Mouse (Mus musculus) MEL (cell line): ENCODE measurements around the gene Pdlim4.

Experiments
- CTCF ChIP-seq, 3 experiments: IDR thresholded peaks in 2 of 3; conservative IDR thresholded peaks in 1 of 3; 2 replicates each; pipeline ENCODE4 v1.5.1; 2011 to 2012; ENCODE audit warnings: low read length in 3 of 3, low read depth in 2 of 3, mild to moderate bottlenecking in 2 of 3, improper control_type of control experiment in 1 of 3, inconsistent platforms in 1 of 3, mixed read lengths in 1 of 3, moderate library complexity in 1 of 3; ENCODE audit not compliant: control insufficient read depth in 1 of 3, insufficient read depth in 1 of 3, poor library complexity in 1 of 3, severe bottlenecking in 1 of 3
- EP300 ChIP-seq, 2 experiments: IDR thresholded peaks; 2 replicates each; pipeline ENCODE4 v1.6.1; 2011; ENCODE audit warnings: improper control_type of control experiment in 2 of 2, low read length in 2 of 2, low read depth in 1 of 2, mild to moderate bottlenecking in 1 of 2
- ETS1 ChIP-seq: IDR thresholded peaks from 2 replicates; pipeline ENCODE4 v1.6.1; 2012; ENCODE audit warnings: low read depth, mild to moderate bottlenecking, inconsistent platforms, low read length, improper control_type of control experiment, moderate library complexity
- HCFC1 ChIP-seq: IDR thresholded peaks from 2 replicates; pipeline ENCODE4 v1.6.1; 2012; ENCODE audit warnings: low read depth, mild to moderate bottlenecking, inconsistent platforms, low read length, improper control_type of control experiment, moderate library complexity
- NRF1 ChIP-seq: IDR thresholded peaks from 2 replicates; pipeline ENCODE4 v1.6.1; 2014; ENCODE audit warnings: low read depth, mild to moderate bottlenecking, inconsistent platforms, low read length, improper control_type of control experiment, moderate library complexity; ENCODE audit not compliant: poor library complexity, insufficient read depth, severe bottlenecking
- POLR2A ChIP-seq, 2 experiments: IDR thresholded peaks; 2 replicates each; pipeline ENCODE4 v1.6.1; 2011 to 2012; ENCODE audit warnings: low read length in 2 of 2, mild to moderate bottlenecking in 2 of 2, control low read depth in 1 of 2, improper control_type of control experiment in 1 of 2, low read depth in 1 of 2, moderate library complexity in 1 of 2; ENCODE audit not compliant: control insufficient read depth in 1 of 2, insufficient read depth in 1 of 2, poor library complexity in 1 of 2
- POLR2AphosphoS2 ChIP-seq: IDR thresholded peaks from 2 replicates; pipeline ENCODE4 v1.6.1; 2011; ENCODE audit warnings: low read length, improper control_type of control experiment
- TAL1 ChIP-seq: IDR thresholded peaks from 2 replicates; pipeline ENCODE4 v1.6.1; 2012; ENCODE audit warnings: mild to moderate bottlenecking, inconsistent platforms, low read length, moderate library complexity, mixed read lengths
- TCF12 ChIP-seq: IDR thresholded peaks from 2 replicates; pipeline ENCODE4 v1.6.1; 2014; ENCODE audit warnings: low read depth, mild to moderate bottlenecking, inconsistent platforms, low read length, improper control_type of control experiment, moderate library complexity
- ZNF384 ChIP-seq: IDR thresholded peaks from 2 replicates; pipeline ENCODE4 v1.6.1; 2012; ENCODE audit warnings: low read depth, mild to moderate bottlenecking, inconsistent platforms, low read length, improper control_type of control experiment

GRCm38 (mm10) chr11:54116406-54116805, 47.6 kb upstream of the Pdlim4 start:
- no peak for TF ChIP-seq TAL1
- TF ChIP-seq ETS1, result no peak
- TF ChIP-seq HCFC1, result no peak
- no peak for TF ChIP-seq CTCF (IDR thresholded peaks at IDR 0.05 in 2 of 3, conservative IDR thresholded peaks at IDR 0.05 in 1 of 3; ENCODE audit: control insufficient read depth in 1 of 3, insufficient read depth in 1 of 3, low read depth in 2 of 3, low read length in 3 of 3, poor library complexity in 1 of 3, severe bottlenecking in 1 of 3)
- no peak for TF ChIP-seq NRF1
- no peak for TF ChIP-seq POLR2AphosphoS2
- no peak for TF ChIP-seq ZNF384
- no peak for TF ChIP-seq EP300 (IDR thresholded peaks at IDR 0.05; ENCODE audit: low read depth in 1 of 2, low read length in 2 of 2)
- TF ChIP-seq TCF12, result no peak
- TF ChIP-seq POLR2A (IDR thresholded peaks at IDR 0.05; ENCODE audit: control insufficient read depth in 1 of 2, insufficient read depth in 1 of 2, low read depth in 1 of 2, low read length in 2 of 2, poor library complexity in 1 of 2), result no peak
